In genomic region chr11:107275902-107276301, GRCm38 (mm10) we compare ENCODE assay signal across 10 mouse cellular contexts.
DNase-seq lines count a peak whose midpoint lies in the region; ATAC-seq and TF ChIP-seq lines count a peak whose summit lies in the region.
"Had no signal": no experiment of that assay in that cellular context is flagged by ENCODE, and none has a peak within 500 bp of the region (broad histone marks: within the 10 kb centered on the region; RNA-seq: fewer than 3 reads in every experiment).

No protein-coding gene starts in this region.

- peaks cover 28% of the 10 kb centered on the region for H3K4me1 ChIP-seq in forebrain, embryonic 13.5 days
- H3K4me1 ChIP-seq in hindbrain, postnatal 0 days (ENCODE audit: insufficient read depth, low read length) = peaks cover 7% of the 10 kb centered on the region; the same call in 1 of the 2 replicates

- no peak overlapping the region for H3K27ac ChIP-seq in forebrain, embryonic 13.5 days
- no peak overlapping the region for H3K27ac ChIP-seq in hindbrain, postnatal 0 days
- H3K27ac ChIP-seq: macrophage had no signal

- H3K36me3 ChIP-seq in forebrain, embryonic 13.5 days (ENCODE audit: poor library complexity, severe bottlenecking) = no peaks in the 10 kb centered on the region
- no peaks in the 10 kb centered on the region for H3K36me3 ChIP-seq in hindbrain, postnatal 0 days (ENCODE audit: insufficient read depth, low read length)

- no peaks in the 10 kb centered on the region for H3K27me3 ChIP-seq in forebrain, embryonic 13.5 days
- no peaks in the 10 kb centered on the region for H3K27me3 ChIP-seq in hindbrain, postnatal 0 days (ENCODE audit: insufficient read depth, low read length)

- no peak overlapping the region for H3K4me3 ChIP-seq in forebrain, embryonic 13.5 days
- no peak overlapping the region for H3K4me3 ChIP-seq in hindbrain, postnatal 0 days (ENCODE audit: low read length)
- H3K4me3 ChIP-seq: erythroblast, embryonic 14.5 days had no signal

- peak; percentile 80 for TF ChIP-seq CTCF in hindbrain, postnatal 0 days (IDR thresholded peaks at IDR 0.05; ENCODE audit: low read depth)

- H3K9ac ChIP-seq in forebrain, embryonic 13.5 days = no peak overlapping the region
- H3K9ac ChIP-seq in hindbrain, postnatal 0 days (replicated peaks; ENCODE audit: low read length) = no peak overlapping the region

- H3K9me3 ChIP-seq in forebrain, embryonic 13.5 days (replicated peaks) = no peaks in the 10 kb centered on the region
- no peaks in the 10 kb centered on the region for H3K9me3 ChIP-seq in hindbrain, postnatal 0 days (ENCODE audit: low read length)

- no peak overlapping the region for H3K4me2 ChIP-seq in forebrain, embryonic 13.5 days
- no peak overlapping the region for H3K4me2 ChIP-seq in hindbrain, postnatal 0 days (ENCODE audit: low read depth, low read length)

- ATAC-seq in forebrain, embryonic 13.5 days = peak; percentile 57
- peak; percentile 74 for ATAC-seq in hindbrain, postnatal 0 days
- no peak for ATAC-seq in granulocyte monocyte progenitor cell, adult 5-6 weeks (replicated peaks; ENCODE audit: poor library complexity, severe bottlenecking)

- WGBS in forebrain, embryonic 13.5 days = 23% methylated on average over 6 of the region's 6 CpGs
- 23% methylated on average over 6 of the region's 6 CpGs for WGBS in hindbrain, postnatal 0 days

- DNase-seq in urinary bladder, postnatal 25 days (ENCODE audit: low spot score) = peak; percentile 33
- DNase-seq in urinary bladder, postnatal 4 days (ENCODE audit: low spot score in 2 of 2) = no peak
- DNase-seq in c-Kit-positive CD71-positive TER-119-negative erythroid progenitor cells, embryonic 14.5 days (ENCODE audit: low read depth) = peak; percentile 20
- peak; percentile 76 for DNase-seq in hindbrain, postnatal 0 days (ENCODE audit: low spot score)
- peak; percentile 41 for DNase-seq in liver
- peak; percentile 45 for DNase-seq in naive thymus-derived CD4-positive, alpha-beta T cell, adult 2 months (ENCODE audit: low read depth)

Comparison
In these comparisons a context has a peak if more than half of its experiments do, and no peak if none do; other contexts are left out.
1. DNase-seq: peak in urinary bladder, postnatal 25 days (single experiment), c-Kit-positive CD71-positive TER-119-negative erythroid progenitor cells, embryonic 14.5 days (single experiment), hindbrain, postnatal 0 days (single experiment), liver (single experiment) and naive thymus-derived CD4-positive, alpha-beta T cell, adult 2 months (single experiment); none in urinary bladder, postnatal 4 days (0 of 2).